Mouse (Mus musculus): ENCODE results near the gene Dgka.

The Dgka gene

GRCm38 (mm10) chr10:128744680-128745601 lies at the start of gene Dgka:
TSS of gene Dgka (minus strand) at chr10:128744855.
- DNase-seq (ENCODE audit: extremely low read depth, low read depth, low spot score): no peak

GRCm38 (mm10) chr10:128794391-128794790 lies 49.7 kb upstream of the Dgka start:
- no peak for DNase-seq (ENCODE audit: extremely low read depth, low read depth, low spot score)

- DNase-seq (ENCODE audit: extremely low read depth, low read depth, low spot score): no peak
These were observed 48.6 kb upstream of the Dgka start for GRCm38 (mm10) chr10:128793258-128793657.

GRCm38 (mm10) chr10:128792041-128792440 lies 47.4 kb upstream of the Dgka start:
- DNase-seq (ENCODE audit: extremely low read depth, low read depth, low spot score): no peak

- DNase-seq (ENCODE audit: extremely low read depth, low read depth, low spot score): no peak
These were observed 45.9 kb upstream of the Dgka start, which contains the start of gene Mmp19 for GRCm38 (mm10) chr10:128790398-128791124. TSS of gene Mmp19 (plus strand) at chr10:128790910.

GRCm38 (mm10) chr10:128780200-128780599 lies 35.5 kb upstream of the Dgka start:
- DNase-seq (ENCODE audit: extremely low read depth, low read depth, low spot score): no peak

GRCm38 (mm10) chr10:128779011-128779795 lies 34.5 kb upstream of the Dgka start:
- peak; percentile 19 for DNase-seq (ENCODE audit: extremely low read depth, low read depth, low spot score)

GRCm38 (mm10) chr10:128778441-128778840 lies 33.8 kb upstream of the Dgka start:
- DNase-seq (ENCODE audit: extremely low read depth, low read depth, low spot score): no peak

- DNase-seq (ENCODE audit: extremely low read depth, low read depth, low spot score): no peak
These were observed 29.0 kb upstream of the Dgka start for GRCm38 (mm10) chr10:128773685-128774084.

GRCm38 (mm10) chr10:128772895-128773294 lies 28.2 kb upstream of the Dgka start:
- no peak for DNase-seq (ENCODE audit: extremely low read depth, low read depth, low spot score)

- DNase-seq (ENCODE audit: extremely low read depth, low read depth, low spot score): no peak
These were observed 3.7 kb upstream of the Dgka start for GRCm38 (mm10) chr10:128748252-128748864.

GRCm38 (mm10) chr10:128747646-128748251 lies 3.1 kb upstream of the Dgka start, which contains the start of gene Pym1:
TSS of gene Pym1 (plus strand) at chr10:128747889.
- peak; percentile 99 for DNase-seq (ENCODE audit: extremely low read depth, low read depth, low spot score)

GRCm38 (mm10) chr10:128746972-128747645 lies 2.5 kb upstream of the Dgka start:
- no peak for DNase-seq (ENCODE audit: extremely low read depth, low read depth, low spot score)

- DNase-seq (ENCODE audit: extremely low read depth, low read depth, low spot score): no peak
These were observed 1.4 kb upstream of the Dgka start for GRCm38 (mm10) chr10:128745946-128746613.

GRCm38 (mm10) chr10:128744211-128744610 lies 444 bp downstream of the Dgka start:
- no peak for DNase-seq (ENCODE audit: extremely low read depth, low read depth, low spot score)

- DNase-seq (ENCODE audit: extremely low read depth, low read depth, low spot score): no peak
These were observed 864 bp downstream of the Dgka start for GRCm38 (mm10) chr10:128743791-128744191.

GRCm38 (mm10) chr10:128743235-128743634 lies 1.4 kb downstream of the Dgka start:
- no peak for DNase-seq (ENCODE audit: extremely low read depth, low read depth, low spot score)

- DNase-seq (ENCODE audit: extremely low read depth, low read depth, low spot score): no peak
These were observed 2.0 kb downstream of the Dgka start for GRCm38 (mm10) chr10:128742616-128743015.

GRCm38 (mm10) chr10:128740296-128740695 lies 4.4 kb downstream of the Dgka start:
- DNase-seq (ENCODE audit: extremely low read depth, low read depth, low spot score): no peak

Measured in fat pad, adult 2 months (tissue).